Mouse (Mus musculus) thymus, adult 2 months (tissue): ENCODE measurements around the gene Col25a1.

Source experiments
- CTCF ChIP-seq: fragments of 200-500 bp; IDR thresholded peaks from 2 replicates; pipeline ENCODE4 v1.5.1; 2012; ENCODE audit warnings: mild to moderate bottlenecking, control low read depth, low read length, moderate library complexity, borderline replicate concordance; ENCODE audit not compliant: control insufficient read depth, poor library complexity, insufficient read depth; ENCODE audit errors: extremely low read depth
- POLR2A ChIP-seq: fragments of 200-500 bp; IDR thresholded peaks from 2 replicates; pipeline ENCODE4 v1.6.1; 2012; ENCODE audit warnings: mild to moderate bottlenecking, low read length, control low read depth, moderate library complexity; ENCODE audit not compliant: control insufficient read depth, poor library complexity, insufficient read depth; ENCODE audit errors: extremely low read depth

- TF ChIP-seq POLR2A = no peak
- no peak for TF ChIP-seq CTCF
Observed at GRCm38 (mm10) chr3:130159906-130160305, 28.6 kb downstream of the Col25a1 start.
